Mouse (Mus musculus): Measurements from ENCODE around the gene Mllt1. TPM values are rescaled to one million over a fixed set of nuclear protein-coding genes. Genes with fewer than 3 reads are reported as not detected.
A peak's percentile ranks its signal among the peaks of the same experiment; 100 is the strongest.

Gene Mllt1
- polyA plus RNA-seq, 1 experiment, result 28.5 TPM

- H3ac ChIP-seq (ENCODE audit: control insufficient read depth, insufficient read length), result no peak overlapping the region
- no peak for TF ChIP-seq MAX (IDR thresholded peaks at IDR 0.05; ENCODE audit: low read depth)
- TF ChIP-seq E2F4 (IDR thresholded peaks at IDR 0.05; ENCODE audit: insufficient read depth), result no peak
- TF ChIP-seq POLR2A (IDR thresholded peaks at IDR 0.05; ENCODE audit: insufficient read length, low read depth), result no peak
- no peak for TF ChIP-seq POLR2AphosphoS2 (IDR thresholded peaks at IDR 0.05; ENCODE audit: insufficient read length, low read depth)
- TF ChIP-seq CEBPB (IDR thresholded peaks at IDR 0.05; ENCODE audit: insufficient read depth, poor library complexity, severe bottlenecking), result no peak
- no peak for TF ChIP-seq MYOG (IDR thresholded peaks at IDR 0.05; ENCODE audit: control insufficient read depth in 1 of 3, insufficient read depth in 1 of 3, insufficient read length in 2 of 3, low read depth in 2 of 3)
Observed at GRCm38 (mm10) chr17:56895368-56895918, 39.8 kb downstream of the Mllt1 start.

GRCm38 (mm10) chr17:56890018-56890417 lies 45.2 kb downstream of the Mllt1 start:
- Histone ChIP-seq H3K4me3 (no peak overlapping the region), H3K4me2 (ENCODE audit: low read depth) (no peak overlapping the region), H3K36me3 (ENCODE audit: control insufficient read depth, insufficient read depth) (peaks cover 7% of the 10 kb centered on the region), H3ac (ENCODE audit: control insufficient read depth, insufficient read length) (no peak overlapping the region), H3K79me2 (ENCODE audit: control insufficient read depth, insufficient read depth) (no peaks in the 10 kb centered on the region), H3K27me3 (ENCODE audit: control insufficient read depth, insufficient read depth, insufficient read length) (no peaks in the 10 kb centered on the region)
- TF ChIP-seq SRF (IDR thresholded peaks at IDR 0.05; ENCODE audit: control insufficient read depth, insufficient read length, low read depth), result no peak
- no peak for TF ChIP-seq E2F4 (IDR thresholded peaks at IDR 0.05; ENCODE audit: insufficient read depth)
- TF ChIP-seq MYOD1 (IDR thresholded peaks at IDR 0.05; ENCODE audit: control insufficient read depth in 1 of 3, insufficient read length in 2 of 3, low read depth in 2 of 3), result no peak
- TF ChIP-seq MAX (IDR thresholded peaks at IDR 0.05; ENCODE audit: low read depth), result no peak
- no peak for TF ChIP-seq CEBPB (IDR thresholded peaks at IDR 0.05; ENCODE audit: insufficient read depth, poor library complexity, severe bottlenecking)
- TF ChIP-seq MYOG (IDR thresholded peaks at IDR 0.05; ENCODE audit: control insufficient read depth in 1 of 3, insufficient read depth in 1 of 3, insufficient read length in 2 of 3, low read depth in 2 of 3), result no peak
- TF ChIP-seq REST (IDR thresholded peaks at IDR 0.05; ENCODE audit: insufficient read depth, insufficient read length), result no peak
- TF ChIP-seq POLR2A (IDR thresholded peaks at IDR 0.05; ENCODE audit: insufficient read length, low read depth), result no peak

More at GRCm38 (mm10) chr17:56895368-56895918, 39.8 kb downstream of the Mllt1 start:
- Histone ChIP-seq H3K4me3 (no peak overlapping the region), H3K79me2 (ENCODE audit: control insufficient read depth, insufficient read depth) (no peaks in the 10 kb centered on the region), H3K36me3 (ENCODE audit: control insufficient read depth, insufficient read depth) (peaks cover 7% of the 10 kb centered on the region), H3K27me3 (ENCODE audit: control insufficient read depth, insufficient read depth, insufficient read length) (no peaks in the 10 kb centered on the region), H3K4me2 (ENCODE audit: low read depth) (no peak overlapping the region)

- no peak for TF ChIP-seq POLR2AphosphoS2 (IDR thresholded peaks at IDR 0.05; ENCODE audit: insufficient read length, low read depth)
- Histone ChIP-seq H3ac (ENCODE audit: control insufficient read depth, insufficient read length) (no peak overlapping the region), H3K27me3 (ENCODE audit: control insufficient read depth, insufficient read depth, insufficient read length) (no peaks in the 10 kb centered on the region), H3K4me2 (ENCODE audit: low read depth) (no peak overlapping the region), H3K79me2 (ENCODE audit: control insufficient read depth, insufficient read depth) (no peaks in the 10 kb centered on the region), H3K4me3 (no peak overlapping the region), H3K36me3 (ENCODE audit: control insufficient read depth, insufficient read depth) (peaks cover 7% of the 10 kb centered on the region)
Observed at GRCm38 (mm10) chr17:56888050-56888449, 47.2 kb downstream of the Mllt1 start.

GRCm38 (mm10) chr17:56884809-56885208 lies 50.4 kb downstream of the Mllt1 start:
- Histone ChIP-seq H3K79me2 (ENCODE audit: control insufficient read depth, insufficient read depth) (no peaks in the 10 kb centered on the region), H3K4me3 (no peak overlapping the region), H3K4me2 (ENCODE audit: low read depth) (no peak overlapping the region), H3ac (ENCODE audit: control insufficient read depth, insufficient read length) (no peak overlapping the region), H3K36me3 (ENCODE audit: control insufficient read depth, insufficient read depth) (no peaks in the 10 kb centered on the region), H3K27me3 (ENCODE audit: control insufficient read depth, insufficient read depth, insufficient read length) (no peaks in the 10 kb centered on the region)
- no peak for TF ChIP-seq E2F4 (IDR thresholded peaks at IDR 0.05; ENCODE audit: insufficient read depth)
- no peak for TF ChIP-seq MYOD1 (IDR thresholded peaks at IDR 0.05; ENCODE audit: control insufficient read depth in 1 of 3, insufficient read length in 2 of 3, low read depth in 2 of 3)
- TF ChIP-seq USF1 (IDR thresholded peaks at IDR 0.05; ENCODE audit: low read depth), result no peak
- TF ChIP-seq MAX (IDR thresholded peaks at IDR 0.05; ENCODE audit: low read depth), result no peak
- TF ChIP-seq TCF12 (IDR thresholded peaks at IDR 0.05; ENCODE audit: insufficient read depth, poor library complexity, severe bottlenecking), result no peak
- TF ChIP-seq TCF3 (IDR thresholded peaks at IDR 0.05; ENCODE audit: insufficient read length, low read depth), result no peak
- peak; percentile 48 for TF ChIP-seq POLR2AphosphoS2 (IDR thresholded peaks at IDR 0.05; ENCODE audit: insufficient read length, low read depth)
- TF ChIP-seq CEBPB (IDR thresholded peaks at IDR 0.05; ENCODE audit: insufficient read depth, poor library complexity, severe bottlenecking), result no peak

GRCm38 (mm10) chr17:56884331-56884730 lies 50.9 kb downstream of the Mllt1 start:
- no peak overlapping the region for H3ac ChIP-seq (ENCODE audit: control insufficient read depth, insufficient read length)
- H3K4me2 ChIP-seq (ENCODE audit: low read depth), result no peak overlapping the region

More at GRCm38 (mm10) chr17:56884331-56884730, 50.9 kb downstream of the Mllt1 start:
- Histone ChIP-seq H3K79me2 (ENCODE audit: control insufficient read depth, insufficient read depth) (no peaks in the 10 kb centered on the region), H3K36me3 (ENCODE audit: control insufficient read depth, insufficient read depth) (no peaks in the 10 kb centered on the region), H3K4me3 (no peak overlapping the region), H3K27me3 (ENCODE audit: control insufficient read depth, insufficient read depth, insufficient read length) (no peaks in the 10 kb centered on the region)
- TF ChIP-seq MAX (IDR thresholded peaks at IDR 0.05; ENCODE audit: low read depth) (no peak), TCF3 (IDR thresholded peaks at IDR 0.05; ENCODE audit: insufficient read length, low read depth) (no peak), SRF (IDR thresholded peaks at IDR 0.05; ENCODE audit: control insufficient read depth, insufficient read length, low read depth) (no peak), CEBPB (IDR thresholded peaks at IDR 0.05; ENCODE audit: insufficient read depth, poor library complexity, severe bottlenecking) (no peak), MYOD1 (IDR thresholded peaks at IDR 0.05; ENCODE audit: control insufficient read depth in 1 of 3, insufficient read length in 2 of 3, low read depth in 2 of 3) (no peak)
